8 mouse cellular contexts compared by ENCODE assay signal in genomic region chr16:97166166-97166565, GRCm38 (mm10). TPM values are rescaled to one million over a fixed set of nuclear protein-coding genes. Genes with fewer than 3 reads are reported as not detected.
DNase-seq lines count a peak whose midpoint lies in the region; ATAC-seq lines count a peak whose summit lies in the region.

No protein-coding gene starts in this region.

- no peak for ATAC-seq in neural tube, embryonic 11.5 days (ENCODE audit: insufficient read depth, low FRiP score, low TSS enrichment)
- ATAC-seq in limb, embryonic 13.5 days (ENCODE audit: low FRiP score, low read depth) = no peak

- H3K27me3 ChIP-seq in neural tube, embryonic 11.5 days (ENCODE audit: control insufficient read depth, insufficient read depth, low read length) = peaks cover 26% of the 10 kb centered on the region
- peaks cover 79% of the 10 kb centered on the region for H3K27me3 ChIP-seq in limb, embryonic 13.5 days

- intact Hi-C loops in heart, postnatal 14 days (cut with DNase I) = loop anchor here (5.0 kb wide), 2 partner anchors 269 to 314 kb away; no protein-coding TSS in a partner anchor
- intact Hi-C loops in gastrocnemius, postnatal 14 days (cut with DNase I; ENCODE audit: low total_unique reads) = no loop called here

- H3K9me3 ChIP-seq in neural tube, embryonic 11.5 days (ENCODE audit: control insufficient read depth, low read length) = no peaks in the 10 kb centered on the region
- no peaks in the 10 kb centered on the region for H3K9me3 ChIP-seq in limb, embryonic 13.5 days

- H3K27ac ChIP-seq in neural tube, embryonic 11.5 days (ENCODE audit: low read depth, low read length) = no peak overlapping the region
- no peak overlapping the region for H3K27ac ChIP-seq in limb, embryonic 13.5 days

- no peak overlapping the region for H3K9ac ChIP-seq in neural tube, embryonic 11.5 days (ENCODE audit: low read length)
- no peak overlapping the region for H3K9ac ChIP-seq in limb, embryonic 13.5 days

- DNase-seq in heart, adult 11 months = peak; percentile 5
- DNase-seq in heart, postnatal 14 days = no peak
- DNase-seq in neural tube, embryonic 11.5 days (ENCODE audit: low spot score) = no peak
- DNase-seq in neural tube, embryonic 10.5 days (ENCODE audit: extremely low spot score, low spot score) = no peak
- no peak for DNase-seq in thymus, adult 18-20 months
- no peak for DNase-seq in gastrocnemius, postnatal 14 days
- no peak for DNase-seq in kidney, adult 9 months

- no peaks in the 10 kb centered on the region for H3K36me3 ChIP-seq in neural tube, embryonic 11.5 days (ENCODE audit: control insufficient read depth, insufficient read depth, low read length)
- H3K36me3 ChIP-seq in limb, embryonic 13.5 days = no peaks in the 10 kb centered on the region

- H3K4me3 ChIP-seq in neural tube, embryonic 11.5 days (ENCODE audit: low read depth, low read length) = no peak overlapping the region; the same call in 1 of the 2 replicates
- H3K4me3 ChIP-seq in limb, embryonic 13.5 days = no peak overlapping the region

- H3K4me1 ChIP-seq in neural tube, embryonic 11.5 days (ENCODE audit: control insufficient read depth, insufficient read depth, low read length) = 0 out of 2 replicates have a peak, but pooled peaks cover 2% of the 10 kb centered on the region
- peaks cover 9% of the 10 kb centered on the region for H3K4me1 ChIP-seq in limb, embryonic 13.5 days

- 31% methylated on average over 2 of the region's 2 CpGs for WGBS in neural tube, embryonic 11.5 days
- WGBS in limb, embryonic 13.5 days = 33% methylated on average over 2 of the region's 2 CpGs

- H3K4me2 ChIP-seq in neural tube, embryonic 11.5 days (ENCODE audit: low read depth) = peak overlapping the region; percentile 67
- peak overlapping the region; percentile 71 for H3K4me2 ChIP-seq in limb, embryonic 13.5 days (replicated peaks)

RNA-seq across cellular contexts. Expression of gene Dscam, which starts 4.4 kb away (rescaled TPM):
- under 1 TPM in 1 of 2 experiments, not detected in 1; 0.05 TPM for total RNA-seq in heart, postnatal 14 days (2021)
- 1.4 and 1.5 TPM in 2 replicates for polyA plus RNA-seq in neural tube, embryonic 11.5 days (2014; fragmentation: Nextera tagmentation; extraction: Ambion mirVana)
- 0.08 and 0.13 TPM in 2 replicates for polyA plus RNA-seq in limb, embryonic 13.5 days (2015; fragmentation: Nextera tagmentation; extraction: Ambion mirVana)
- under 1 TPM in 1 of 2 experiments, not detected in 1; 0.02 TPM for total RNA-seq in gastrocnemius, postnatal 14 days (2021)
